ENCODE assay signal across 8 mouse cellular contexts in the genomic region with DNA sequence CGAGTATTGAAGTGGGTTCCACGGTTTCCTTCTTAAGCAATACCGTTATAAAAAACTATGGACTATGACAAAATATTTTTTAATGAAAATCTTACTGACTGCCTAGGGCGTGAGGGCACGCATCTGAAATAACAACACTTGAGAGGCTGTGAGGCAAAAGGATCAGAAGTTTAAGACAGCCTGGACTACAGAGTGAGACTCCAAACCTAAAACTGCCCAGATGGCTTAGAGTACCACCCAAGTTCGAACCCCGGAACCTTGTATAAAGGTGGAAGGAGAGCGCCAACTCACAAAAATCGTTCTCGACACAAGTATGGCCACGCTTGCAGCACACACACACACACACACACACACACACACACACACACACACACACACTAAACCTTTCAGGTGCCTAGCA. TPM values are rescaled to one million over a fixed set of nuclear protein-coding genes. Genes with fewer than 3 reads are reported as not detected.
A peak's percentile ranks its signal among the peaks of the same experiment; 100 is the strongest.
DNase-seq lines count a peak whose midpoint lies in the region; ATAC-seq and TF ChIP-seq lines count a peak whose summit lies in the region.

No protein-coding gene starts in this region.

- WGBS in embryonic facial prominence, embryonic 13.5 days, result 36% methylated on average over 11 of the region's 11 CpGs
- WGBS in intestine, embryonic 14.5 days, result 33% methylated on average over 11 of the region's 11 CpGs

- peaks cover 17% of the 10 kb centered on the region for H3K36me3 ChIP-seq in embryonic facial prominence, embryonic 13.5 days
- peaks cover 14% of the 10 kb centered on the region; the same call in 1 of the 2 replicates for H3K36me3 ChIP-seq in intestine, embryonic 14.5 days (ENCODE audit: control insufficient read depth, insufficient read depth, low read length)
- H3K36me3 ChIP-seq in myocyte (ENCODE audit: control insufficient read depth, insufficient read depth), result no peaks in the 10 kb centered on the region

- no peak for ATAC-seq in embryonic facial prominence, embryonic 13.5 days (ENCODE audit: insufficient number of reproducible peaks, insufficient read depth, low FRiP score, low TSS enrichment, low read depth)
- ATAC-seq in intestine, embryonic 14.5 days (replicated peaks; ENCODE audit: low FRiP score, low TSS enrichment, low read depth), result peak; percentile 32; the same call in 1 of the 2 replicates
- no peak for ATAC-seq in inflammation-experienced regulatory T-cells, adult 6 months

- no peaks in the 10 kb centered on the region; the same call in 1 of the 2 replicates for H3K27me3 ChIP-seq in embryonic facial prominence, embryonic 13.5 days
- no peaks in the 10 kb centered on the region for H3K27me3 ChIP-seq in intestine, embryonic 14.5 days (replicated peaks; ENCODE audit: control insufficient read depth, insufficient read depth, low read length)
- no peaks in the 10 kb centered on the region for H3K27me3 ChIP-seq in myocyte (ENCODE audit: control insufficient read depth, insufficient read depth, insufficient read length)

- TF ChIP-seq POLR2A in myocyte (IDR thresholded peaks at IDR 0.05; ENCODE audit: insufficient read length, low read depth), result no peak

- peak overlapping the region; percentile 99 for H3K4me3 ChIP-seq in layer of hippocampus, adult 2 months
- peak overlapping the region; percentile 86 for H3K4me3 ChIP-seq in embryonic facial prominence, embryonic 13.5 days
- peak overlapping the region; percentile 95 for H3K4me3 ChIP-seq in intestine, embryonic 14.5 days (ENCODE audit: low read depth, low read length)
- H3K4me3 ChIP-seq in myocyte, result peak overlapping the region; percentile 29

- H3K4me2 ChIP-seq in embryonic facial prominence, embryonic 13.5 days, result peak overlapping the region; percentile 95
- H3K4me2 ChIP-seq in intestine, embryonic 14.5 days (ENCODE audit: low read length), result peak overlapping the region; percentile 93
- H3K4me2 ChIP-seq in myocyte (ENCODE audit: low read depth), result peak overlapping the region; percentile 78

- peak overlapping the region; percentile 90 for H3K27ac ChIP-seq in layer of hippocampus, adult 2 months
- H3K27ac ChIP-seq in embryonic facial prominence, embryonic 13.5 days, result no peak overlapping the region
- H3K27ac ChIP-seq in intestine, embryonic 14.5 days (ENCODE audit: low read depth), result no peak overlapping the region

- H3K9ac ChIP-seq in embryonic facial prominence, embryonic 13.5 days, result peak overlapping the region; percentile 81
- peak overlapping the region; percentile 42 for H3K9ac ChIP-seq in intestine, embryonic 14.5 days (ENCODE audit: low read length)

- TF ChIP-seq CTCF in layer of hippocampus, adult 2 months (conservative IDR thresholded peaks at IDR 0.05), result no peak

- DNase-seq in layer of hippocampus, adult 2 months (ENCODE audit: low spot score in 2 of 2), result no peak
- no peak for DNase-seq in layer of hippocampus, postnatal 10 days (ENCODE audit: low spot score in 2 of 2)
- DNase-seq in intestine, embryonic 14.5 days (ENCODE audit: low spot score), result no peak
- no peak for DNase-seq in right cerebral cortex, postnatal 4 days
- no peak for DNase-seq in lung, postnatal 25 days (ENCODE audit: low spot score)

- no peak overlapping the region for H3ac ChIP-seq in myocyte (ENCODE audit: control insufficient read depth, insufficient read length)

- peaks cover 9% of the 10 kb centered on the region for H3K4me1 ChIP-seq in embryonic facial prominence, embryonic 13.5 days
- peaks cover 9% of the 10 kb centered on the region for H3K4me1 ChIP-seq in intestine, embryonic 14.5 days (replicated peaks; ENCODE audit: control insufficient read depth, insufficient read depth, low read length)

- no peaks in the 10 kb centered on the region for H3K9me3 ChIP-seq in embryonic facial prominence, embryonic 13.5 days
- no peaks in the 10 kb centered on the region for H3K9me3 ChIP-seq in intestine, embryonic 14.5 days (ENCODE audit: control insufficient read depth, low read length)

- no peaks in the 10 kb centered on the region for H3K79me2 ChIP-seq in myocyte (ENCODE audit: control insufficient read depth, insufficient read depth)

TF ChIP-seq in myocyte, 11 proteins besides CTCF, POLR2A, EP300 and RAD21:
- TF ChIP-seq SRF (IDR thresholded peaks at IDR 0.05; ENCODE audit: control insufficient read depth, insufficient read length, low read depth) (no peak), CEBPB (IDR thresholded peaks at IDR 0.05; ENCODE audit: insufficient read depth, poor library complexity, severe bottlenecking) (no peak), TCF3 (IDR thresholded peaks at IDR 0.05; ENCODE audit: insufficient read length, low read depth) (no peak), MYOG (IDR thresholded peaks at IDR 0.05; ENCODE audit: control insufficient read depth in 1 of 3, insufficient read depth in 1 of 3, insufficient read length in 2 of 3, low read depth in 2 of 3) (no peak), TCF12 (IDR thresholded peaks at IDR 0.05; ENCODE audit: insufficient read depth, poor library complexity, severe bottlenecking) (no peak), POLR2AphosphoS2 (IDR thresholded peaks at IDR 0.05; ENCODE audit: insufficient read length, low read depth) (no peak), USF1 (IDR thresholded peaks at IDR 0.05; ENCODE audit: low read depth) (no peak), E2F4 (IDR thresholded peaks at IDR 0.05; ENCODE audit: insufficient read depth) (no peak), MYOD1 (IDR thresholded peaks at IDR 0.05; ENCODE audit: control insufficient read depth in 1 of 3, insufficient read length in 2 of 3, low read depth in 2 of 3) (no peak), MAX (IDR thresholded peaks at IDR 0.05; ENCODE audit: low read depth) (no peak), REST (IDR thresholded peaks at IDR 0.05; ENCODE audit: insufficient read depth, insufficient read length) (no peak)

RNA-seq across cellular contexts. Expression of gene Commd4, which starts 0.4 kb away (rescaled TPM):
- total RNA-seq in layer of hippocampus, adult 2 months (2021), result 10 to 100 TPM; 94.5 to 94.7 TPM
- 10 to 100 TPM; 77.8 to 98.0 TPM for total RNA-seq in layer of hippocampus, postnatal 10 days (2021)
- 91.8 and 97.7 TPM in 2 replicates for polyA plus RNA-seq in embryonic facial prominence, embryonic 13.5 days (2015; fragmentation: Nextera tagmentation; extraction: Ambion mirVana)
- polyA plus RNA-seq in intestine, embryonic 14.5 days (2014; fragmentation: Nextera tagmentation; extraction: Ambion mirVana), result 94.0 and 107 TPM in 2 replicates
- 57.3 TPM for polyA plus RNA-seq in myocyte (2012; fragmentation: generic; extraction: Trizol)
- polyA plus RNA-seq in inflammation-experienced regulatory T-cells, adult 6 months (2017; shearing (Covaris generic)), result 100 to 1,000 TPM; 205 to 374 (median 278) TPM

RNA-seq across cellular contexts. Expression of gene Neil1, which starts 10.4 kb away (rescaled TPM):
- 10 to 100 TPM in 1 of 2 experiments, 1 to 10 TPM in 1; 8.9 to 10.2 TPM for total RNA-seq in layer of hippocampus, adult 2 months (2021)
- 1 to 10 TPM; 7.8 to 8.1 TPM for total RNA-seq in layer of hippocampus, postnatal 10 days (2021)
- 7.2 and 10.1 TPM in 2 replicates for polyA plus RNA-seq in embryonic facial prominence, embryonic 13.5 days (2015; fragmentation: Nextera tagmentation; extraction: Ambion mirVana)
- 6.3 and 7.8 TPM in 2 replicates for polyA plus RNA-seq in intestine, embryonic 14.5 days (2014; fragmentation: Nextera tagmentation; extraction: Ambion mirVana)
- polyA plus RNA-seq in myocyte (2012; fragmentation: generic; extraction: Trizol), result 12.7 TPM
- 10 to 100 TPM; 22.7 to 31.5 (median 23.6) TPM for polyA plus RNA-seq in inflammation-experienced regulatory T-cells, adult 6 months (2017; shearing (Covaris generic))

RNA-seq across cellular contexts. Expression of gene Man2c1, which starts 28.0 kb away (rescaled TPM):
- total RNA-seq in layer of hippocampus, adult 2 months (2021), result 100 to 1,000 TPM; 162 to 175 TPM
- total RNA-seq in layer of hippocampus, postnatal 10 days (2021), result 100 to 1,000 TPM; 138 to 140 TPM
- polyA plus RNA-seq in embryonic facial prominence, embryonic 13.5 days (2015; fragmentation: Nextera tagmentation; extraction: Ambion mirVana), result 66.9 and 77.5 TPM in 2 replicates
- 35.4 and 41.8 TPM in 2 replicates for polyA plus RNA-seq in intestine, embryonic 14.5 days (2014; fragmentation: Nextera tagmentation; extraction: Ambion mirVana)
- 55.4 TPM for polyA plus RNA-seq in myocyte (2012; fragmentation: generic; extraction: Trizol)
- 10 to 100 TPM; 44.7 to 81.1 (median 56.4) TPM for polyA plus RNA-seq in inflammation-experienced regulatory T-cells, adult 6 months (2017; shearing (Covaris generic))

Comparison
In these comparisons a context has a peak if more than half of its experiments do, and no peak if none do; other contexts are left out.
1. H3K4me3 ChIP-seq: peak in every context shown above with its lines; median percentile 99 in layer of hippocampus, adult 2 months; 95 in intestine, embryonic 14.5 days; 86 in embryonic facial prominence, embryonic 13.5 days; 29 in myocyte.